21 mouse cellular contexts compared by ENCODE assay signal in genomic region chr17:87560923-87561322, GRCm38 (mm10).
DNase-seq lines count a peak whose midpoint lies in the region; ATAC-seq and TF ChIP-seq lines count a peak whose summit lies in the region.
"Had no signal": no experiment of that assay in that cellular context is flagged by ENCODE, and none has a peak within 500 bp of the region (broad histone marks: within the 10 kb centered on the region; RNA-seq: fewer than 3 reads in every experiment).

No protein-coding gene starts in this region.

- TF ChIP-seq CTCF in CH12.LX (conservative IDR thresholded peaks at IDR 0.05 in 1 of 2, IDR thresholded peaks at IDR 0.05 in 1 of 2; ENCODE audit: low read depth in 2 of 2, low read length in 2 of 2): no peak

- no peak for ATAC-seq in neural tube, embryonic 15.5 days (ENCODE audit: low FRiP score)
- ATAC-seq: forebrain, embryonic 14.5 days; forebrain, postnatal 0 days had no signal

- no peak overlapping the region for H3K9ac ChIP-seq in CH12.LX (ENCODE audit: insufficient read depth, low read depth)
- no peak overlapping the region for H3K9ac ChIP-seq in neural tube, embryonic 15.5 days (replicated peaks)
- H3K9ac ChIP-seq: embryonic facial prominence, embryonic 12.5 days; forebrain, embryonic 12.5 days; forebrain, postnatal 0 days had no signal

- peak; percentile 56 for TF ChIP-seq EP300 in CH12.LX (IDR thresholded peaks at IDR 0.05; ENCODE audit: low read length)

- peaks cover 15 to 18% of the 10 kb centered on the region in 2 experiments for H3K4me1 ChIP-seq in CH12.LX (ENCODE audit: control insufficient read depth in 1 of 2, insufficient read depth in 2 of 2)
- H3K4me1 ChIP-seq in neural tube, embryonic 15.5 days: no peaks in the 10 kb centered on the region
- H3K4me1 ChIP-seq: embryonic facial prominence, embryonic 10.5 days; embryonic facial prominence, embryonic 12.5 days; forebrain, embryonic 12.5 days had no signal

- in situ Hi-C loops in CH12.LX (cut with MboI; ENCODE audit: low pct_ligation_motif_present, low pct_unique_long_range_greater_than_20kb, low sequenced_read_pairs): loop anchor here (25.0 kb wide), 1 partner anchor 649 kb away; the partner anchor contains the start of gene Tmem247

- no peak overlapping the region for H3K4me3 ChIP-seq in CH12.LX (replicated peaks in 1 of 3; ENCODE audit: low read depth in 2 of 3, low read length in 2 of 3, poor library complexity in 1 of 3)
- H3K4me3 ChIP-seq in neural tube, embryonic 15.5 days (replicated peaks): no peak overlapping the region
- H3K4me3 ChIP-seq: embryonic facial prominence, embryonic 10.5 days; embryonic facial prominence, embryonic 12.5 days; forebrain, embryonic 12.5 days had no signal

- TF ChIP-seq RAD21 in CH12.LX (IDR thresholded peaks at IDR 0.05; ENCODE audit: low read depth, low read length): no peak

- no peaks in the 10 kb centered on the region for H3K79me2 ChIP-seq in CH12.LX (replicated peaks; ENCODE audit: control insufficient read depth, extremely low read depth, insufficient read depth, poor library complexity, severe bottlenecking)

- H3K27me3 ChIP-seq in CH12.LX (replicated peaks): no peaks in the 10 kb centered on the region
- no peaks in the 10 kb centered on the region for H3K27me3 ChIP-seq in neural tube, embryonic 15.5 days (replicated peaks)
- H3K27me3 ChIP-seq: embryonic facial prominence, embryonic 12.5 days; forebrain, embryonic 12.5 days had no signal

- DNase-seq in heart, adult 11 months: peak; percentile 69
- no peak for DNase-seq in heart, adult 8-10 months (ENCODE audit: low spot score)
- DNase-seq in CD4-positive, CD25-positive, alpha-beta regulatory T cell, adult 2 months (ENCODE audit: low read depth, low spot score): peak; percentile 41
- DNase-seq in CH12.LX (ENCODE audit: extremely low read depth): peak; percentile 48
- no peak for DNase-seq in retina, postnatal 1 day
- DNase-seq in right cerebral cortex, postnatal 10 days (ENCODE audit: low spot score in 2 of 2): no peak
- DNase-seq: adrenal gland, adult 2 months; adrenal gland, postnatal 10 days; adrenal gland, postnatal 25 days; cerebellum, adult 11 months; cerebellum, adult 18-20 months; cerebellum, adult 8-10 months; cerebellum, adult 9-11 months; cerebellum, postnatal 14 days; cerebellum, postnatal 36 days; forebrain, postnatal 0 days had no signal

- TF ChIP-seq POLR2A in CH12.LX (IDR thresholded peaks at IDR 0.05; ENCODE audit: low read depth, low read length): no peak

- H3K36me3 ChIP-seq in CH12.LX (replicated peaks in 1 of 2; ENCODE audit: control insufficient read depth in 1 of 2, insufficient read depth in 1 of 2, low read length in 1 of 2): no peaks in the 10 kb centered on the region
- no peaks in the 10 kb centered on the region for H3K36me3 ChIP-seq in neural tube, embryonic 15.5 days
- H3K36me3 ChIP-seq: embryonic facial prominence, embryonic 10.5 days; embryonic facial prominence, embryonic 12.5 days; forebrain, embryonic 12.5 days had no signal

- 90% methylated on average over 7 of the region's 7 CpGs for WGBS in neural tube, embryonic 15.5 days

- no peak overlapping the region for H3K27ac ChIP-seq in CH12.LX (ENCODE audit: insufficient read depth, low read depth)
- H3K27ac ChIP-seq in neural tube, embryonic 15.5 days (replicated peaks): no peak overlapping the region
- H3K27ac ChIP-seq: embryonic facial prominence, embryonic 10.5 days; embryonic facial prominence, embryonic 12.5 days; forebrain, embryonic 12.5 days had no signal

- H3K4me2 ChIP-seq in CH12.LX (ENCODE audit: insufficient read depth, low read depth, poor library complexity, severe bottlenecking): no peak overlapping the region
- no peak overlapping the region for H3K4me2 ChIP-seq in neural tube, embryonic 15.5 days
- H3K4me2 ChIP-seq: embryonic facial prominence, embryonic 12.5 days; forebrain, embryonic 12.5 days had no signal

- H3K9me3 ChIP-seq in CH12.LX (replicated peaks; ENCODE audit: low read length): no peaks in the 10 kb centered on the region
- no peaks in the 10 kb centered on the region for H3K9me3 ChIP-seq in neural tube, embryonic 15.5 days (replicated peaks)
- H3K9me3 ChIP-seq: embryonic facial prominence, embryonic 10.5 days; embryonic facial prominence, embryonic 12.5 days; forebrain, embryonic 12.5 days had no signal

- dilution Hi-C loops in CH12.LX (cut with MboI; ENCODE audit: extremely low pct_ligation_motif_present, extremely low pct_unique_long_range_greater_than_20kb, low sequenced_read_pairs): no loop called here

TF ChIP-seq in CH12.LX, 34 proteins besides CTCF, POLR2A, EP300 and RAD21:
- TF ChIP-seq JUN (IDR thresholded peaks at IDR 0.05; ENCODE audit: insufficient read depth, low read depth, low read length) (no peak), HCFC1 (IDR thresholded peaks at IDR 0.05; ENCODE audit: low read depth, low read length) (no peak), NELFE (IDR thresholded peaks at IDR 0.05; ENCODE audit: low read depth, low read length) (no peak), PAX5 (IDR thresholded peaks at IDR 0.05; ENCODE audit: low read length) (no peak), BHLHE40 (IDR thresholded peaks at IDR 0.05; ENCODE audit: low read depth, low read length) (no peak), CHD2 (IDR thresholded peaks at IDR 0.05; ENCODE audit: low read length) (peak; percentile 84), NRF1 (IDR thresholded peaks at IDR 0.05; ENCODE audit: low read depth, low read length) (no peak), IRF4 (IDR thresholded peaks at IDR 0.05; ENCODE audit: low read depth, low read length) (peak; percentile 82), MAFK (IDR thresholded peaks at IDR 0.05; ENCODE audit: insufficient replicate concordance, low read length) (no peak), JUND (conservative IDR thresholded peaks at IDR 0.05; ENCODE audit: low read depth, low read length) (0 out of 2 replicates have a peak, but pooled peaks have one; percentile 18), MAZ (IDR thresholded peaks at IDR 0.05; ENCODE audit: low read depth, low read length) (no peak)

Comparison
In these comparisons a context has a peak if more than half of its experiments do, and no peak if none do; other contexts are left out.
1. DNase-seq: peak in heart, adult 11 months (single experiment), CD4-positive, CD25-positive, alpha-beta regulatory T cell, adult 2 months (single experiment) and CH12.LX (single experiment); none in heart, adult 8-10 months (single experiment), retina, postnatal 1 day (single experiment) and right cerebral cortex, postnatal 10 days (0 of 2).